Mouse (Mus musculus) kidney, embryonic 16.5 days (tissue): Measurements from ENCODE around the gene Dpp6. TPM values are rescaled to one million over a fixed set of nuclear protein-coding genes. Genes with fewer than 3 reads are reported as not detected.

Experiments
- ATAC-seq: fragments of 200-750 bp; cut with Nextera tagmentation; 2 replicates; pipeline ENCODE4 v1.8.0; 2017; ENCODE audit warnings: moderate TSS enrichment; ENCODE audit not compliant: low FRiP score, low TSS enrichment
- H3K27ac ChIP-seq: fragments of 300-500 bp; sonication (generic); 2 replicates; pipeline ENCODE4 v1.5.1; 2014; ENCODE audit warnings: low read length
- H3K27me3 ChIP-seq: fragments of 300-500 bp; sonication (generic); 2 replicates; pipeline ENCODE4 v1.6.1; 2014; ENCODE audit warnings: low read length, control low read depth, mixed read lengths; ENCODE audit not compliant: insufficient read depth
- H3K36me3 ChIP-seq: fragments of 300-500 bp; sonication (generic); 2 replicates; pipeline ENCODE4 v1.6.1; 2014; ENCODE audit warnings: low read length, control low read depth, mixed read lengths; ENCODE audit not compliant: insufficient read depth
- H3K4me1 ChIP-seq: fragments of 300-500 bp; sonication (generic); 2 replicates; pipeline ENCODE4 v1.6.1; 2014; ENCODE audit warnings: low read length, control low read depth, mixed read lengths; ENCODE audit not compliant: insufficient read depth
- H3K4me2 ChIP-seq: fragments of 300-500 bp; sonication (generic); replicated peaks from 2 replicates; pipeline ENCODE4 v1.6.1; 2014; ENCODE audit warnings: low read depth, low read length
- H3K4me3 ChIP-seq: fragments of 300-500 bp; sonication (generic); 2 replicates; pipeline ENCODE4 v1.5.1; 2014; ENCODE audit warnings: mild to moderate bottlenecking, low read length
- H3K9ac ChIP-seq: fragments of 300-500 bp; sonication (generic); replicated peaks from 2 replicates; pipeline ENCODE4 v1.6.1; 2014; ENCODE audit warnings: low read length
- H3K9me3 ChIP-seq: fragments of 300-500 bp; sonication (generic); 2 replicates; pipeline ENCODE4 v1.6.1; 2016; ENCODE audit warnings: low read length, control low read depth
- WGBS: fragments of 180-500 bp; shearing (Covaris S2); extraction: QIAGEN DNeasy Blood & Tissue Kit; methylation state at CpG from one replicate; pipeline ENCODE4 v1.1.7; 2014; 5-methylcytosine and 5-hydroxymethylcytosine counted together
- polyA plus RNA-seq: library from polyadenylated mRNA; unstranded; fragments of >200 nt; fragmentation: Nextera tagmentation; extraction: Ambion mirVana; gene quantifications from 2 replicates; pipeline ENCODE4 v1.2.1, GENCODE M21; 2015

Dpp6 gene
- polyA plus RNA-seq, 1 experiment from 2014 or later = 3.6 TPM

GRCm38 (mm10) chr5:27565700-27566099 is 748.7 kb downstream of the Dpp6 start:
- Histone ChIP-seq H3K4me1 (no peaks in the 10 kb centered on the region), H3K36me3 (no peaks in the 10 kb centered on the region)

GRCm38 (mm10) chr5:27587970-27588758 is 771.2 kb downstream of the Dpp6 start:
- Histone ChIP-seq H3K27me3 (no peaks in the 10 kb centered on the region), H3K9me3 (no peaks in the 10 kb centered on the region), H3K36me3 (no peaks in the 10 kb centered on the region), H3K9ac (no peak overlapping the region), H3K4me3 (no peak overlapping the region), H3K4me1 (no peaks in the 10 kb centered on the region), H3K27ac (no peak overlapping the region), H3K4me2 (no peak overlapping the region)
- 49% methylated on average over 8 of the region's 8 CpGs for WGBS
- ATAC-seq = no peak

More at GRCm38 (mm10) chr5:27565700-27566099, 748.7 kb downstream of the Dpp6 start:
- no peak overlapping the region for H3K27ac ChIP-seq
- H3K4me3 ChIP-seq = no peak overlapping the region
- no peaks in the 10 kb centered on the region for H3K9me3 ChIP-seq
- WGBS = 41% methylated on average over 7 of the region's 7 CpGs
- no peaks in the 10 kb centered on the region for H3K27me3 ChIP-seq
- H3K4me2 ChIP-seq = no peak overlapping the region
- H3K9ac ChIP-seq = no peak overlapping the region
- ATAC-seq = no peak

DNA sequence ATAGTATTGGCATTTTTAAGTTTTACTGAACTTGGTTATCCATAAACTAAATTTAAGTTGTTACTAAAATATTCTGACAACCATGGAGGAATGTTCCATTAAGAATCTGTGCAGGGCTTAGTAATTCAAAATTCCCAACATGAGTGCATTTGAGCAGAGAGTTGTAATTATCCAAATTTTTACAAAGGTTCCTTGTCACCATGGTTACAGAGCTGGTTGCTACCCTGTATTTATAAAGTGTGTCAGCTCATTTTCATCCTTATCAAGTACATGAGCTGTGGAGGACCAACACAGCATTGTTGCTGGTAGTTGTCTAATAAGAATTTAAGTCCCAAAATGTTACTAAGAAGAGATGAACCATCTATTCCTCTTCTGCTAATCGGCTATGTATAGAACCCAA is 787.1 kb downstream of the Dpp6 start:
- WGBS = 85% methylated on average over 1 of the region's 1 CpGs

DNA sequence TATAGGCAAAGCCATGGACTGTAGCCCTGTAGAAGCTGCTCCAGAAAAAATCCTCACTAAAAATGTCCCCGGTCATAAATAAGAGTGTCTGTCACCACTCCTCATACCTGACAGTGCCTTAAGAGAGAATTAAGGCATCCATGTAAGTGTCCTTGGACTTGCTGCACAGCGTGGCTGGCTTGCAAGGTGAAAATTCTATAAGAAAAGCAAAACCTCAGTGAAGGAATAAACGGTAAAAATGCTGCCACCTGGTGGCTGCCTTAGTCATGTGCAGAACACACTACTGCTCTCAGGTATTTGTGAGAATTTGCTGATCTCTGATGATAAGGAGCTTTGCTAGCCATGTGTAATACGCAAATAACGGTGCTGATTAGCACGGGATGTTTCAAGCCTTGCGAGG is 798.8 kb downstream of the Dpp6 start:
- no peak overlapping the region for H3K4me2 ChIP-seq
- H3K36me3 ChIP-seq = no peaks in the 10 kb centered on the region
- H3K9ac ChIP-seq = no peak overlapping the region
- H3K27me3 ChIP-seq = no peaks in the 10 kb centered on the region
- no peak overlapping the region for H3K4me3 ChIP-seq
- no peak overlapping the region for H3K27ac ChIP-seq
- no peaks in the 10 kb centered on the region for H3K4me1 ChIP-seq
- H3K9me3 ChIP-seq = no peaks in the 10 kb centered on the region
- ATAC-seq = no peak
- WGBS = 37% methylated on average over 7 of the region's 7 CpGs

More for the DNA sequence above, 787.1 kb downstream of the Dpp6 start:
- Histone ChIP-seq H3K36me3 (no peaks in the 10 kb centered on the region), H3K4me2 (no peak overlapping the region), H3K4me3 (no peak overlapping the region), H3K4me1 (no peaks in the 10 kb centered on the region), H3K9me3 (no peaks in the 10 kb centered on the region), H3K9ac (no peak overlapping the region), H3K27ac (no peak overlapping the region), H3K27me3 (no peaks in the 10 kb centered on the region)
- no peak for ATAC-seq

DNA sequence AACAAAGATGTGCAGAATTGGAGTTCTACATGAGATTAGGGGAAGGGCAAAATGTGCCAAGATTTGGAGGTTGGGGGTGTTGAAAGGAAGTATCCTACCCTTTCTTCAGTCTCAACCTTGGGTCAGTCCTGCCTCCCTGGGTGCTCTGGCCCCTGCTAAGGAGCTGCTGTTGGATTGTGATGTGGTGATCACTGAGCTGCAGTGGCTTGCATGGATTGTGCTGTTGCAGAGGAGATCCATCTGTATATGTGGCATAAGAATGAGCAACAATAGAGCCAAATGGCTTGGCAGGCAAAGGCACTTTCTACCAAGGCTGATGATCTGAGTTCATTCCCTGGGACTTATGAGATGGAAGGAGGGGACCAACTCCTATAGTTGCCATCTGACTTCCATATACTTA is 804.8 kb downstream of the Dpp6 start:
- Histone ChIP-seq H3K4me1 (no peaks in the 10 kb centered on the region), H3K4me3 (no peak overlapping the region), H3K27ac (no peak overlapping the region), H3K36me3 (no peaks in the 10 kb centered on the region), H3K4me2 (no peak overlapping the region), H3K9ac (no peak overlapping the region), H3K27me3 (no peaks in the 10 kb centered on the region), H3K9me3 (no peaks in the 10 kb centered on the region)
- ATAC-seq = no peak

DNA sequence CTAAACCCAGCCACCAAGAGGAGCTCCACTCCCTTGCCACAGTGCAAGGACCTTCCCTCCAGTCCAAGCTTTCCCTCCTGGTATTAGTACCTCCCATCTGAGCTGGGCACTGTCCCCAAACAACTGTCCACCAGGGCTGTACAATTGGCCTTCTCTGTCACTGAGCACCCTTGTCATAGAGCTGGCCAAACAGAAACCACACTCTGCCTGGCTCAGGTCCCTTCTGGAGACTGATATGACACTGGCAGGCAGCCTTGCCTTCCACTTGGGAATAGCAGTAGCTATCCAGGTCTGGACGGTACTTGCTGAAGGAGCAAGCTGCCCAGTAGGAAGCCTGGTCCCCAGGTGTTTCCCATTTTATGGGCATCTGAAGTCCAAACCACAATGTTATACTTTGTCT is 806.9 kb downstream of the Dpp6 start:
- Histone ChIP-seq H3K4me2 (no peak overlapping the region), H3K27ac (no peak overlapping the region), H3K27me3 (no peaks in the 10 kb centered on the region), H3K4me3 (no peak overlapping the region), H3K9me3 (no peaks in the 10 kb centered on the region), H3K36me3 (no peaks in the 10 kb centered on the region), H3K4me1 (no peaks in the 10 kb centered on the region), H3K9ac (no peak overlapping the region)
- 71% methylated on average over 1 of the region's 1 CpGs for WGBS
- no peak for ATAC-seq

- H3K4me1 ChIP-seq = no peaks in the 10 kb centered on the region
- H3K9ac ChIP-seq = no peak overlapping the region
- no peak for ATAC-seq
- no peaks in the 10 kb centered on the region for H3K9me3 ChIP-seq
- H3K4me2 ChIP-seq = no peak overlapping the region
- H3K36me3 ChIP-seq = no peaks in the 10 kb centered on the region
- 72% methylated on average over 2 of the region's 2 CpGs for WGBS
- no peaks in the 10 kb centered on the region for H3K27me3 ChIP-seq
- no peak overlapping the region for H3K27ac ChIP-seq
- no peak overlapping the region for H3K4me3 ChIP-seq
Measured at GRCm38 (mm10) chr5:27632151-27632550, 815.1 kb downstream of the Dpp6 start.

DNA sequence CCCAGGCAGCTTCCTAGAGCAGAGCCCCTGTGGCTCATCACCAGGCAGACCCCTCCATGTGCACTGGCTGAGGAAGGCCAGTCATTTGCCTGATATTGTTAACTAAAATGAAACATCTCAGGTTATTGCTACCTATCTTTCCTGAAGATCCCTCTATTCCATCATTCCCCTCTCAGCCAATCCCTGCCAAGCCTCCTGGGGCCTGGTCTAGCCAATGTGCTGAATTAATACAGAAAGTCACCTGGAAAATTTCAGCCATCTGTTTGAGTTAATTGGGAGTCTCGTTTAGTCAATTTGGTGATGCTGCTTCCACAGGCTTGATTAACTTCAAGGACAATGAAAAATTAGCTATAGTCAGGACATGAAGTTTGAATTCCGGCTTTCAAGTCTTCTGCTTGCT is 818.9 kb downstream of the Dpp6 start:
- Histone ChIP-seq H3K4me2 (no peak overlapping the region), H3K4me3 (no peak overlapping the region), H3K9me3 (no peaks in the 10 kb centered on the region), H3K36me3 (no peaks in the 10 kb centered on the region), H3K9ac (no peak overlapping the region), H3K4me1 (no peaks in the 10 kb centered on the region), H3K27ac (no peak overlapping the region), H3K27me3 (no peaks in the 10 kb centered on the region)
- ATAC-seq = no peak
- WGBS = 72% methylated on average over 2 of the region's 2 CpGs

DNA sequence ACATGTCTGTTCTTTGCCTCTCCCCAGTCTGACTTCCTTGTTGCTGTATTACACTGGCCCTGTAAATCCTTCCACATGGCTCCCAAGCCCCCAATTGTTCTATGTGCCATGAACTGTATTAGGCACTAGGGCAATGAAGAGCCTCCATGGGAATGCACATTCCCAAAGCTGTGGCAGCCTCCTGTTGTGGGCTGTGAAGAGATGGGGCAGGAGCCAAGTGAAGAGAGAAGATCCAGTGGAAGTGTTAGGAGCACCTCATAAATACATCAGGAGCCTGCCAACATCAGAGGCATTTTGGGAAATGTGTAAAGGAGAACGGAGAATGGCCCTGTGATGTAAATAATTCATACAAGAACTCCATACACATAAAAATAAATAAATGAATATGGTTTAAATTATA is 824.9 kb downstream of the Dpp6 start:
- WGBS = 68% methylated on average over 1 of the region's 1 CpGs

DNA sequence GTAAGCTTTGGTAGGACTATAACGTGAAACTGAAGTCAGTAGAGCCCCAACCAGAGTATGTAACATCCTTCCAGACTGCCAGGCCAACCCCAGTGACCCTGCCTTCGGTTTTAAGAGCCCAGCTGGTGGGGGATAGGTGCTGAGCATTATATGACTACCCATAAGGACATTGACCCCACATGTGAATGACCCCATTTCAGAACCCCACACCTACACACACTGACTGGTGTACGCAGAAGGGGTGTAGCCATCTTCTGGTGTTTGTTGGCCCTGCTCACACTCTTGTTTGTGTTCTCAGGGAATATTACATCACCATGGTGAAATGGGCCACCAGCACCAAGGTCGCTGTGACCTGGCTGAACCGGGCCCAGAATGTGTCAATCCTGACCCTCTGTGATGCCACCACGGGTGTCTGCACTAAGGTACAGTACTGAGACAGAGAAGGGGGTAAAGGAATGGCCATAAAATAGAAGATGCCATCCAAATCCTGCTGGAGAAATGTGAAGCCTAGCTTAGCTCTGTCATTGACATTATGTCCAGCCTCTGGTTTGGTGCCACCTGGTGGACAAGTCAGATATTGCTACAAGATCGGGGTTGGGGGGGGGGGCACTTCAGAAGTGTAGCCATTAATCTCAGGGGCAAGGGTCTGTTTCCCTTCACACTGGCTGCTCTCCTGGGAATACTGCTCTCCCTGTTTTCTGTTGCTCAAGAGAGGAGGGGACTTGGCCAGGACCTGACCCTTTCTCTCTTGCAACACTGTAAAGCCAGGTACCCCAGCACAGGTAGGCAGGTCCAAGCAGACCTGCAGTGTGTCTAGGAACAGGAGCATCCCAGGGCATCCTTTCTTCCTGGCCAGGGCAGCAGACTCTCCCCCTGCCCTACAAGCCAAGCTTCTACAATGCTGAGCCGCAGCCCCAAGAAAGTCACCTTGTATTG is 835.1 kb downstream of the Dpp6 start:
- ATAC-seq = peak; percentile 33; the same call in 1 of the 2 replicates
- no peak overlapping the region for H3K4me3 ChIP-seq
- no peak overlapping the region for H3K9ac ChIP-seq
- no peak overlapping the region for H3K27ac ChIP-seq
- no peaks in the 10 kb centered on the region; the same call in 1 of the 2 replicates for H3K4me1 ChIP-seq
- no peaks in the 10 kb centered on the region for H3K36me3 ChIP-seq
- 56% methylated on average over 8 of the region's 8 CpGs for WGBS
- no peaks in the 10 kb centered on the region for H3K9me3 ChIP-seq
- H3K27me3 ChIP-seq = no peaks in the 10 kb centered on the region
- no peak overlapping the region for H3K4me2 ChIP-seq

More for the DNA sequence above, 824.9 kb downstream of the Dpp6 start:
- Histone ChIP-seq H3K36me3 (no peaks in the 10 kb centered on the region), H3K27ac (no peak overlapping the region), H3K9me3 (no peaks in the 10 kb centered on the region), H3K4me2 (no peak overlapping the region), H3K9ac (no peak overlapping the region), H3K27me3 (no peaks in the 10 kb centered on the region), H3K4me1 (no peaks in the 10 kb centered on the region), H3K4me3 (no peak overlapping the region)
- ATAC-seq = no peak
